Mouse (Mus musculus): ENCODE results near the gene Scn10a. TPM values are rescaled to one million over a fixed set of nuclear protein-coding genes. Genes with fewer than 3 reads are reported as not detected.

Scn10a gene
- polyA plus RNA-seq, 1 experiment from 2014 or later = not detected

GRCm38 (mm10) chr9:119563617-119564016 is 155.5 kb downstream of the Scn10a start:
- no peaks in the 10 kb centered on the region for H3K36me3 ChIP-seq (ENCODE audit: control insufficient read depth, insufficient read depth, low read length)
- H3K9ac ChIP-seq (ENCODE audit: low read length) = no peak overlapping the region
- H3K27me3 ChIP-seq (ENCODE audit: control insufficient read depth, insufficient read depth, low read length) = no peaks in the 10 kb centered on the region
- no peak overlapping the region for H3K4me2 ChIP-seq (replicated peaks; ENCODE audit: low read depth)
- H3K4me3 ChIP-seq (ENCODE audit: low read depth, low read length) = no peak overlapping the region
- DNase-seq (ENCODE audit: low spot score) = no peak
- H3K4me1 ChIP-seq (replicated peaks; ENCODE audit: control insufficient read depth, insufficient read depth) = no peaks in the 10 kb centered on the region
- TF ChIP-seq EP300 (optimal IDR thresholded peaks at IDR 0.05) (no peak), CTCF (IDR thresholded peaks at IDR 0.05; ENCODE audit: low read depth) (no peak)
- 79% methylated on average over 6 of the region's 6 CpGs for WGBS
- H3K27ac ChIP-seq (replicated peaks) = no peak overlapping the region
- ATAC-seq (ENCODE audit: low FRiP score, low TSS enrichment) = no peak
- H3K9me3 ChIP-seq (ENCODE audit: control insufficient read depth, low read length) = no peaks in the 10 kb centered on the region

- TF ChIP-seq CTCF (IDR thresholded peaks at IDR 0.05; ENCODE audit: low read depth) (no peak), EP300 (optimal IDR thresholded peaks at IDR 0.05) (no peak)
- H3K4me1 ChIP-seq (replicated peaks; ENCODE audit: control insufficient read depth, insufficient read depth) = no peaks in the 10 kb centered on the region
- DNase-seq (ENCODE audit: low spot score) (no peak), ATAC-seq (ENCODE audit: low FRiP score, low TSS enrichment) (no peak)
- no peaks in the 10 kb centered on the region for H3K36me3 ChIP-seq (ENCODE audit: control insufficient read depth, insufficient read depth, low read length)
- no peaks in the 10 kb centered on the region for H3K9me3 ChIP-seq (ENCODE audit: control insufficient read depth, low read length)
- no peak overlapping the region for H3K27ac ChIP-seq (replicated peaks)
- no peak overlapping the region for H3K4me2 ChIP-seq (replicated peaks; ENCODE audit: low read depth)
- no peaks in the 10 kb centered on the region for H3K27me3 ChIP-seq (ENCODE audit: control insufficient read depth, insufficient read depth, low read length)
- no peak overlapping the region for H3K4me3 ChIP-seq (ENCODE audit: low read depth, low read length)
- 75% methylated on average over 12 of the region's 12 CpGs for WGBS
- H3K9ac ChIP-seq (ENCODE audit: low read length) = no peak overlapping the region
These were observed 156.9 kb downstream of the Scn10a start for GRCm38 (mm10) chr9:119562256-119562655.

GRCm38 (mm10) chr9:119561746-119562145 is 157.4 kb downstream of the Scn10a start:
- Histone ChIP-seq H3K9ac (ENCODE audit: low read length) (no peak overlapping the region), H3K27me3 (ENCODE audit: control insufficient read depth, insufficient read depth, low read length) (no peaks in the 10 kb centered on the region)
- no peak for DNase-seq (ENCODE audit: low spot score)

GRCm38 (mm10) chr9:119559537-119560276 is 159.4 kb downstream of the Scn10a start:
- no peak for TF ChIP-seq EP300 (optimal IDR thresholded peaks at IDR 0.05)
- no peak for TF ChIP-seq CTCF (IDR thresholded peaks at IDR 0.05; ENCODE audit: low read depth)
- Histone ChIP-seq H3K4me1 (replicated peaks; ENCODE audit: control insufficient read depth, insufficient read depth) (no peaks in the 10 kb centered on the region), H3K4me3 (ENCODE audit: low read depth, low read length) (no peak overlapping the region), H3K27me3 (ENCODE audit: control insufficient read depth, insufficient read depth, low read length) (no peaks in the 10 kb centered on the region), H3K9me3 (ENCODE audit: control insufficient read depth, low read length) (no peaks in the 10 kb centered on the region), H3K27ac (replicated peaks) (no peak overlapping the region), H3K4me2 (replicated peaks; ENCODE audit: low read depth) (no peak overlapping the region), H3K36me3 (ENCODE audit: control insufficient read depth, insufficient read depth, low read length) (no peaks in the 10 kb centered on the region), H3K9ac (ENCODE audit: low read length) (no peak overlapping the region)
- WGBS = 65% methylated on average over 16 of the region's 16 CpGs
- ATAC-seq (ENCODE audit: low FRiP score, low TSS enrichment) (no peak), DNase-seq (ENCODE audit: low spot score) (no peak)

More at GRCm38 (mm10) chr9:119561746-119562145, 157.4 kb downstream of the Scn10a start:
- Histone ChIP-seq H3K4me3 (ENCODE audit: low read depth, low read length) (no peak overlapping the region), H3K27ac (replicated peaks) (no peak overlapping the region), H3K9me3 (ENCODE audit: control insufficient read depth, low read length) (no peaks in the 10 kb centered on the region), H3K4me2 (replicated peaks; ENCODE audit: low read depth) (no peak overlapping the region), H3K36me3 (ENCODE audit: control insufficient read depth, insufficient read depth, low read length) (no peaks in the 10 kb centered on the region), H3K4me1 (replicated peaks; ENCODE audit: control insufficient read depth, insufficient read depth) (no peaks in the 10 kb centered on the region)
- WGBS = 59% methylated on average over 8 of the region's 8 CpGs
- TF ChIP-seq CTCF (IDR thresholded peaks at IDR 0.05; ENCODE audit: low read depth) (no peak), EP300 (optimal IDR thresholded peaks at IDR 0.05) (no peak)
- ATAC-seq (ENCODE audit: low FRiP score, low TSS enrichment) = no peak

Other genes starting within 250 kb of the Scn10a start
- gene Scn5a, start 140.3 kb downstream of the Scn10a start, polyA plus RNA-seq (2015; fragmentation: Nextera tagmentation; extraction: Ambion mirVana) = 0.10 and 0.18 TPM in 2 replicates
- 0.01 and 0.04 TPM in 2 replicates for gene Scn11a, start 106.1 kb upstream of the Scn10a start, polyA plus RNA-seq (2015; fragmentation: Nextera tagmentation; extraction: Ambion mirVana)
- gene Wdr48, start 175.6 kb upstream of the Scn10a start, polyA plus RNA-seq (2015; fragmentation: Nextera tagmentation; extraction: Ambion mirVana) = 16.2 and 17.2 TPM in 2 replicates
- gene Gorasp1, start 218.2 kb upstream of the Scn10a start, polyA plus RNA-seq (2015; fragmentation: Nextera tagmentation; extraction: Ambion mirVana) = 17.8 and 18.8 TPM in 2 replicates
- gene Ttc21a, start 218.3 kb upstream of the Scn10a start, polyA plus RNA-seq (2015; fragmentation: Nextera tagmentation; extraction: Ambion mirVana) = 0.04 TPM in 2 replicates

All from stomach, postnatal 0 days (tissue).